Mouse (Mus musculus) Muller cell, postnatal 12 days (primary cell): ENCODE measurements at regions not wholly inside any gene's neighbourhood (a gene's known extent, or its start where the extent isn't known, plus 50 kb on each side); places are given as distances from the start of the nearest gene placed in this dataset.

Experiments used
- DNase-seq: peaks from one replicate; pipeline ENCODE4 v3.0.0-alpha.2; 2015; ENCODE audit errors: inconsistent ontology term

GRCm38 (mm10) chr4:26965831-26966230 is 619.1 kb upstream of the Manea start:
- peak; percentile 19 for DNase-seq

GRCm38 (mm10) chr4:26964850-26965249 is 618.2 kb upstream of the Manea start:
- DNase-seq: peak; percentile 97

- DNase-seq: no peak
Observed at GRCm38 (mm10) chr4:26944617-26945016, 597.9 kb upstream of the Manea start.

GRCm38 (mm10) chr4:26933988-26934798 is 587.5 kb upstream of the Manea start:
- DNase-seq: peak; percentile 65

GRCm38 (mm10) chr4:26929879-26930481 is 583.3 kb upstream of the Manea start:
- DNase-seq: peak; percentile 27

GRCm38 (mm10) chr4:26926060-26926459 is 579.4 kb upstream of the Manea start:
- DNase-seq: no peak

- no peak for DNase-seq
Observed at GRCm38 (mm10) chr4:26888514-26888913, 541.8 kb upstream of the Manea start.

GRCm38 (mm10) chr4:26879022-26879421 is 532.3 kb upstream of the Manea start:
- no peak for DNase-seq

- DNase-seq: no peak
Observed at GRCm38 (mm10) chr4:26841761-26842160, 495.1 kb upstream of the Manea start.

GRCm38 (mm10) chr4:26800831-26801230 is 454.1 kb upstream of the Manea start:
- no peak for DNase-seq

GRCm38 (mm10) chr4:26793181-26793824 is 446.6 kb upstream of the Manea start:
- DNase-seq: no peak

GRCm38 (mm10) chr4:26767896-26768295 is 421.2 kb upstream of the Manea start:
- DNase-seq: no peak

- DNase-seq: peak; percentile 60
Observed at GRCm38 (mm10) chr4:26766235-26767228, 419.8 kb upstream of the Manea start.

GRCm38 (mm10) chr4:26740815-26741214 is 394.1 kb upstream of the Manea start:
- no peak for DNase-seq

GRCm38 (mm10) chr4:26736381-26736780 is 389.7 kb upstream of the Manea start:
- DNase-seq: no peak

- DNase-seq: no peak
Observed at GRCm38 (mm10) chr4:26714437-26714836, 367.7 kb upstream of the Manea start.

GRCm38 (mm10) chr4:26709964-26710363 is 363.3 kb upstream of the Manea start:
- DNase-seq: no peak

GRCm38 (mm10) chr4:26695964-26696363 is 349.3 kb upstream of the Manea start:
- DNase-seq: no peak
